Mouse (Mus musculus): ENCODE measurements around the gene Sfmbt1.

DNA sequence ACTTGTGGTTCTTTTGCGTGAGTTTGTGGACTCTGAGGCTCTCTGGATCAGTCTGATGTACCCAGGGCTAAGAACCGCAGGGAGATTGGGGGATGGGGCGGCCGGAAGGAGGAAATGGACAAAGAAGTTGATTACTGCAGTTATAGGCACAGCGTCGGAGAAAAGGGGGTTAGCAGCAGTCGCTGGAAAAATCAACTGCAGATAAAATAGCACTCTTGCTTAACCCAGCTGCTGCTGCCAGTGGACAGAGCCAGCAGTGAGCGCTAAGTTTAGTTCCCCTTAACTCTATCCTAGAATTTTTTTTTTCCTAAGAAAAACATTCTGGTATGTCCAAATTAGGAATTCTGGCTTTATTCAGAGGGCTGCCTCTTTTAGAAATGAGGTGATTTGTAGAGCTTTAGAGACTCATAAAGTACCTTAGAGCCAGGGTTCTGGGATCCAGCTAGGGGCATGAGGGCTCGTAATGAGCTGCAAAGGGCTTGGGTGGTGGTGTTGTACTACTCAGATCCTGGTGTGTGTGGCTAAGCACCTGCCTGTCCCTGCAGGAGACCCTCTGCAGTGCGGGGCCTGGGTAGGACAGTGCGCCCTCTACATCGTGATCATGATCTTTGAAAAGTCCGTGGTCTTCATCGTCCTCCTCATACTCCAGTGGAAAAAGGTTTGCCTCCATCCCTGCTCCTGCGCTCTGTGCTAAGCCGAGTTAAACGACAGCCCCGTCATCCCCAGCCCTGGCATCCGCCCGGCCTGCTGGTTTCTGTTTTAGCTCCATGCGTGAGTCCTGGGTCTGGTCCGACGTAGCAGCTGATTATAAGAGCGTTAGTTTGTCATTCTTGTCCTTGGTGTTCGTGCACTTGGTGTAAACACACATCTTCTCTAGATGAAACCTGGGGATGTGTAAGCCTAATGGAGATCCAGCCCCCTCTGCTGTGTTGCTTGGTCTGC lies 155.8 kb downstream of the Sfmbt1 start:
- TF ChIP-seq CTCF (IDR thresholded peaks at IDR 0.05; ENCODE audit: low read depth, low read length) (no peak), POLR2A (IDR thresholded peaks at IDR 0.05; ENCODE audit: borderline replicate concordance, low read depth, low read length) (no peak)
